Comparison of ENCODE assay signal across 9 mouse cellular contexts in the genomic region with DNA sequence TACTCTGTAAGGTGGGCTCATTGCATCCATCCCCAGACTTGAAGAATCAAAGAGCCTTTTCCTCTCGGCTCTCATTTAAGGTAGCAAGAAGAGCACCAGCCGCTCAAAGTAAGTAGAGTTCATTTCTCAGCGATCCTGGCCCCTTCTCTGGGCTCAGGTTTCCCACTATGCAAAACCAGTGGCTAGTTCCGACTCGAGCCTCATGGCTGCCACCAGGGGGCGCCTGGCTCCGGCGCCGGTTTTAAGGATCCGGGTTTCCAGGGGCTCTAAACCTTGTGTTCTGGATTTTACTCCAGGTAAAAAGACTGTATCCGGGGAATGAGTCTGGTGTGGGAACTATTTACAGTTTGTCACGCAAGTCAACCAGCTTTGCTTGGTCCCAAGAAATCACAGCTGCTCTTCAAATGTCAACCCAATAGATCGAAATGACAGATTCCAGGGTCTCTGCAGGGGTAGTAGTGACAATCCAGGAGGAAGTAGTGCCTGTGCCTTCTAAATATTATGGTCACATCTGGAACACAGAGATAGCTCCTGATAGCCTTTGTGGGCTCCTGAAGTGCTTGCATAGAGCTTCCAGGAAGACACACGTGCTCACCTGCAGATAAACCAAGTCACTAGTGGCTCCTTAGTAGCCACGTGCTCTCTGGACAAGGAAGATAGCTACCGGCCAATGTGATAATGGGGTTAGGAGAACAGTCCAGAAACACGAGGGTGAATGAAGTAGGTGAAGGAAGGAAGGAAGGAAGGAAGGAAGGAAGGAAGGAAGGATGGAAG. TPM values are rescaled to one million over a fixed set of nuclear protein-coding genes. Genes with fewer than 3 reads are reported as not detected.
A peak's percentile ranks its signal among the peaks of the same experiment; 100 is the strongest.
DNase-seq lines count a peak whose midpoint lies in the region; ATAC-seq and TF ChIP-seq lines count a peak whose summit lies in the region.
"Had no signal": no experiment of that assay in that cellular context is flagged by ENCODE, and none has a peak within 500 bp of the region (broad histone marks: within the 10 kb centered on the region; RNA-seq: fewer than 3 reads in every experiment).

No protein-coding gene starts in this region.

- H3K4me3 ChIP-seq in embryonic fibroblast, embryonic 13.5 days (ENCODE audit: insufficient read depth, low read length) = no peak overlapping the region
- no peak overlapping the region for H3K4me3 ChIP-seq in limb, embryonic 13.5 days
- H3K4me3 ChIP-seq in olfactory bulb, adult 2 months (ENCODE audit: insufficient read depth, low read depth, low read length) = no peak overlapping the region

- 18% methylated on average over 17 of the region's 17 CpGs for WGBS in limb, embryonic 13.5 days
- WGBS in olfactory bulb, adult 2 months = 19% methylated on average over 17 of the region's 17 CpGs

- H3K4me2 ChIP-seq in limb, embryonic 13.5 days (replicated peaks) = 0 out of 2 replicates have a peak overlapping the region, but pooled peaks have one; percentile 16

- peak; percentile 45; the same call in 1 of the 2 replicates for TF ChIP-seq CTCF in embryonic fibroblast, embryonic 13.5 days (IDR thresholded peaks at IDR 0.05; ENCODE audit: borderline replicate concordance, insufficient read depth, low read length)
- peak; percentile 88 for TF ChIP-seq CTCF in olfactory bulb, adult 2 months (IDR thresholded peaks at IDR 0.05; ENCODE audit: insufficient read depth, low read depth, low read length)

- H3K36me3 ChIP-seq in limb, embryonic 13.5 days = no peaks in the 10 kb centered on the region

- H3K4me1 ChIP-seq in embryonic fibroblast, embryonic 13.5 days (ENCODE audit: control insufficient read depth, insufficient read depth, low read length) = no peaks in the 10 kb centered on the region
- peaks cover 16% of the 10 kb centered on the region for H3K4me1 ChIP-seq in limb, embryonic 13.5 days
- peaks cover 5% of the 10 kb centered on the region for H3K4me1 ChIP-seq in olfactory bulb, adult 2 months (ENCODE audit: control insufficient read depth, insufficient read depth, low read length)

- 0 out of 2 replicates have a peak, but pooled peaks have one; percentile 68 for ATAC-seq in limb, embryonic 13.5 days (ENCODE audit: low FRiP score, low read depth)
- no peak; the same call in 1 of the 2 replicates for ATAC-seq in granulocyte monocyte progenitor cell, adult 5-6 weeks (replicated peaks; ENCODE audit: poor library complexity, severe bottlenecking)

- H3K9ac ChIP-seq in limb, embryonic 13.5 days = no peak overlapping the region

- peaks cover 83% of the 10 kb centered on the region for H3K27me3 ChIP-seq in limb, embryonic 13.5 days

- no peak for TF ChIP-seq POLR2A in embryonic fibroblast, embryonic 13.5 days (IDR thresholded peaks at IDR 0.05; ENCODE audit: low read depth, low read length)
- no peak for TF ChIP-seq POLR2A in olfactory bulb, adult 2 months (IDR thresholded peaks at IDR 0.05; ENCODE audit: insufficient read depth, low read depth, low read length)

- H3K9me3 ChIP-seq in limb, embryonic 13.5 days = no peaks in the 10 kb centered on the region

- peak; percentile 52 for DNase-seq in right cerebral cortex, adult 18-20 months
- no peak for DNase-seq in right cerebral cortex, postnatal 25 days
- DNase-seq in adrenal gland, postnatal 10 days = peak; percentile 83
- peak; percentile 76 to 86 for DNase-seq in heart, postnatal 14 days

- intact Hi-C loops in heart, postnatal 14 days (cut with DNase I) = loop anchor here (1.0 to 2.0 kb wide), 2 partner anchors 36 to 164 kb away; no protein-coding TSS in a partner anchor

- H3K27ac ChIP-seq in embryonic fibroblast, embryonic 13.5 days (ENCODE audit: insufficient read depth, low read length) = no peak overlapping the region
- H3K27ac ChIP-seq in limb, embryonic 13.5 days = no peak overlapping the region
- no peak overlapping the region for H3K27ac ChIP-seq in olfactory bulb, adult 2 months (ENCODE audit: insufficient read depth, low read depth, low read length)

RNA-seq across cellular contexts. Expression of a gene that starts 1.6 kb away (rescaled TPM):
- total RNA-seq in adrenal gland, postnatal 10 days (2021) = not detected
- polyA plus RNA-seq in embryonic fibroblast, embryonic 13.5 days (2011; ENCODE audit: insufficient read length, low read depth, missing spikeins) = not detected in 2 replicates
- total RNA-seq in heart, postnatal 14 days (2021) = not detected
- polyA plus RNA-seq in limb, embryonic 13.5 days (2015; fragmentation: Nextera tagmentation; extraction: Ambion mirVana) = not detected in 2 replicates
- polyA plus RNA-seq in olfactory bulb, adult 2 months (2012; ENCODE audit: insufficient read depth, insufficient read length, low replicate concordance, missing spikeins) = not detected in 2 replicates
- total RNA-seq in granulocyte monocyte progenitor cell, adult 5-6 weeks (2014; fragmentation: Nextera tagmentation) = not detected in 2 replicates
- not detected in 2 replicates for total RNA-seq in granulocyte monocyte progenitor cell, adult 5-6 weeks (2017)
- total RNA-seq: layer of hippocampus, adult 18-20 months had no signal

RNA-seq across cellular contexts. Expression of a gene that starts 5.0 kb away (rescaled TPM):
- total RNA-seq in adrenal gland, postnatal 10 days (2021) = not detected
- polyA plus RNA-seq in embryonic fibroblast, embryonic 13.5 days (2011; ENCODE audit: insufficient read length, low read depth, missing spikeins) = not detected in 2 replicates
- total RNA-seq in heart, postnatal 14 days (2021) = not detected
- polyA plus RNA-seq in limb, embryonic 13.5 days (2015; fragmentation: Nextera tagmentation; extraction: Ambion mirVana) = not detected in 2 replicates
- not detected in 2 replicates for polyA plus RNA-seq in olfactory bulb, adult 2 months (2012; ENCODE audit: insufficient read depth, insufficient read length, low replicate concordance, missing spikeins)
- not detected in 2 replicates for total RNA-seq in granulocyte monocyte progenitor cell, adult 5-6 weeks (2014; fragmentation: Nextera tagmentation)
- total RNA-seq in granulocyte monocyte progenitor cell, adult 5-6 weeks (2017) = not detected in 2 replicates
- total RNA-seq: layer of hippocampus, adult 18-20 months had no signal

RNA-seq across cellular contexts. Expression of a gene that starts 14.4 kb away (rescaled TPM):
- 10 to 100 TPM in 1 of 2 experiments, 1 to 10 TPM in 1; 8.7 to 10.3 TPM for total RNA-seq in adrenal gland, postnatal 10 days (2021)
- 6.8 and 6.9 TPM in 2 replicates for polyA plus RNA-seq in embryonic fibroblast, embryonic 13.5 days (2011; ENCODE audit: insufficient read length, low read depth, missing spikeins)
- total RNA-seq in heart, postnatal 14 days (2021) = 1 to 10 TPM; 2.7 to 3.8 TPM
- 13.4 and 13.5 TPM in 2 replicates for polyA plus RNA-seq in limb, embryonic 13.5 days (2015; fragmentation: Nextera tagmentation; extraction: Ambion mirVana)
- polyA plus RNA-seq in olfactory bulb, adult 2 months (2012; ENCODE audit: insufficient read depth, insufficient read length, low replicate concordance, missing spikeins) = not detected in 2 replicates
- not detected in 2 replicates for total RNA-seq in granulocyte monocyte progenitor cell, adult 5-6 weeks (2014; fragmentation: Nextera tagmentation)
- 0.04 TPM in 1 of 2 replicates, not detected in the other for total RNA-seq in granulocyte monocyte progenitor cell, adult 5-6 weeks (2017)

RNA-seq across cellular contexts. Expression of a gene that starts 42.6 kb away (rescaled TPM):
- total RNA-seq in adrenal gland, postnatal 10 days (2021) = 1 to 10 TPM; 2.4 to 6.6 TPM
- not detected in 2 replicates for polyA plus RNA-seq in embryonic fibroblast, embryonic 13.5 days (2011; ENCODE audit: insufficient read length, low read depth, missing spikeins)
- not detected for total RNA-seq in heart, postnatal 14 days (2021)
- 0.14 TPM in 1 of 2 replicates, not detected in the other for polyA plus RNA-seq in limb, embryonic 13.5 days (2015; fragmentation: Nextera tagmentation; extraction: Ambion mirVana)
- polyA plus RNA-seq in olfactory bulb, adult 2 months (2012; ENCODE audit: insufficient read depth, insufficient read length, low replicate concordance, missing spikeins) = not detected in 2 replicates
- not detected in 2 replicates for total RNA-seq in granulocyte monocyte progenitor cell, adult 5-6 weeks (2014; fragmentation: Nextera tagmentation)
- total RNA-seq in granulocyte monocyte progenitor cell, adult 5-6 weeks (2017) = 0.04 TPM in 1 of 2 replicates, not detected in the other
- total RNA-seq: layer of hippocampus, adult 18-20 months had no signal

RNA-seq across cellular contexts. Expression of a gene that starts 53.5 kb away (rescaled TPM):
- total RNA-seq in adrenal gland, postnatal 10 days (2021) = 10 to 100 TPM; 13.9 to 14.8 TPM
- polyA plus RNA-seq in embryonic fibroblast, embryonic 13.5 days (2011; ENCODE audit: insufficient read length, low read depth, missing spikeins) = 11.2 and 14.9 TPM in 2 replicates
- 10 to 100 TPM; 14.5 TPM for total RNA-seq in heart, postnatal 14 days (2021)
- polyA plus RNA-seq in limb, embryonic 13.5 days (2015; fragmentation: Nextera tagmentation; extraction: Ambion mirVana) = 44.7 and 46.1 TPM in 2 replicates
- not detected in 2 replicates for polyA plus RNA-seq in olfactory bulb, adult 2 months (2012; ENCODE audit: insufficient read depth, insufficient read length, low replicate concordance, missing spikeins)
- total RNA-seq in granulocyte monocyte progenitor cell, adult 5-6 weeks (2014; fragmentation: Nextera tagmentation) = 11.8 and 19.4 TPM in 2 replicates
- total RNA-seq in granulocyte monocyte progenitor cell, adult 5-6 weeks (2017) = 14.8 and 32.0 TPM in 2 replicates
